ENCODE assay signal across 8 mouse cellular contexts in genomic region chr16:16896015-16896381, GRCm38 (mm10). TPM values are rescaled to one million over a fixed set of nuclear protein-coding genes. Genes with fewer than 3 reads are reported as not detected.
DNase-seq lines count a peak whose midpoint lies in the region; ATAC-seq and TF ChIP-seq lines count a peak whose summit lies in the region.

No protein-coding gene starts in this region.

- no peak; the same call in 1 of the 2 replicates for ATAC-seq in intestine, embryonic 14.5 days (replicated peaks; ENCODE audit: low FRiP score, low TSS enrichment, low read depth)
- no peak for ATAC-seq in intestine, postnatal 0 days
- no peak; the same call in 1 of the 2 replicates for ATAC-seq in hindbrain, postnatal 0 days
- peak; percentile 62 for ATAC-seq in midbrain, postnatal 0 days (ENCODE audit: low FRiP score)

- no peak overlapping the region for H3K9ac ChIP-seq in intestine, embryonic 14.5 days (ENCODE audit: low read length)
- no peak overlapping the region for H3K9ac ChIP-seq in intestine, postnatal 0 days (ENCODE audit: low read depth, low read length)
- H3K9ac ChIP-seq in hindbrain, postnatal 0 days (replicated peaks; ENCODE audit: low read length), result peak overlapping the region; percentile 79; the same call in 1 of the 2 replicates
- H3K9ac ChIP-seq in midbrain, postnatal 0 days (replicated peaks; ENCODE audit: low read length, poor library complexity, severe bottlenecking), result 0 out of 2 replicates have a peak overlapping the region, but pooled peaks have one; percentile 79

- H3K27ac ChIP-seq in intestine, embryonic 14.5 days (ENCODE audit: low read depth), result no peak overlapping the region
- H3K27ac ChIP-seq in intestine, postnatal 0 days (ENCODE audit: low read depth, low read length), result no peak overlapping the region; the same call in 1 of the 2 replicates
- 0 out of 2 replicates have a peak overlapping the region, but pooled peaks have one; percentile 19 for H3K27ac ChIP-seq in brown adipose tissue, adult 24 weeks (replicated peaks; ENCODE audit: low read depth, low read length)
- peak overlapping the region; percentile 84; the same call in 1 of the 2 replicates for H3K27ac ChIP-seq in hindbrain, postnatal 0 days
- peak overlapping the region; percentile 64 for H3K27ac ChIP-seq in midbrain, postnatal 0 days (ENCODE audit: low read depth, low read length)

- no peak for TF ChIP-seq CTCF in intestine, postnatal 0 days (IDR thresholded peaks at IDR 0.05; ENCODE audit: low read depth)
- TF ChIP-seq CTCF in hindbrain, postnatal 0 days (IDR thresholded peaks at IDR 0.05; ENCODE audit: low read depth), result no peak
- TF ChIP-seq CTCF in midbrain, postnatal 0 days (IDR thresholded peaks at IDR 0.05), result no peak

- H3K9me3 ChIP-seq in intestine, embryonic 14.5 days (ENCODE audit: control insufficient read depth, low read length), result no peaks in the 10 kb centered on the region
- H3K9me3 ChIP-seq in intestine, postnatal 0 days (ENCODE audit: control insufficient read depth), result no peaks in the 10 kb centered on the region
- no peaks in the 10 kb centered on the region for H3K9me3 ChIP-seq in hindbrain, postnatal 0 days (ENCODE audit: low read length)
- no peaks in the 10 kb centered on the region for H3K9me3 ChIP-seq in midbrain, postnatal 0 days (ENCODE audit: low read length)

- 27% methylated on average over 4 of the region's 4 CpGs for WGBS in intestine, embryonic 14.5 days
- 26% methylated on average over 4 of the region's 4 CpGs for WGBS in intestine, postnatal 0 days
- WGBS in hindbrain, postnatal 0 days, result 20% methylated on average over 4 of the region's 4 CpGs
- 17% methylated on average over 4 of the region's 4 CpGs for WGBS in midbrain, postnatal 0 days

- H3K36me3 ChIP-seq in intestine, embryonic 14.5 days (ENCODE audit: control insufficient read depth, insufficient read depth, low read length), result peaks cover 28% of the 10 kb centered on the region
- peaks cover 28% of the 10 kb centered on the region for H3K36me3 ChIP-seq in intestine, postnatal 0 days (ENCODE audit: control insufficient read depth, insufficient read depth)
- peaks cover 17% of the 10 kb centered on the region for H3K36me3 ChIP-seq in hindbrain, postnatal 0 days (ENCODE audit: insufficient read depth, low read length)
- peaks cover 19% of the 10 kb centered on the region; the same call in 1 of the 2 replicates for H3K36me3 ChIP-seq in midbrain, postnatal 0 days (ENCODE audit: insufficient read depth, low read length)

- no peaks in the 10 kb centered on the region for H3K27me3 ChIP-seq in intestine, embryonic 14.5 days (replicated peaks; ENCODE audit: control insufficient read depth, insufficient read depth, low read length)
- H3K27me3 ChIP-seq in intestine, postnatal 0 days (replicated peaks; ENCODE audit: control insufficient read depth, insufficient read depth, low read length), result no peaks in the 10 kb centered on the region
- H3K27me3 ChIP-seq in hindbrain, postnatal 0 days (ENCODE audit: insufficient read depth, low read length), result no peaks in the 10 kb centered on the region
- no peaks in the 10 kb centered on the region for H3K27me3 ChIP-seq in midbrain, postnatal 0 days (ENCODE audit: insufficient read depth, low read length)

- no peak for DNase-seq in intestine, embryonic 14.5 days (ENCODE audit: low spot score)
- DNase-seq in hindbrain, postnatal 0 days (ENCODE audit: low spot score), result no peak
- DNase-seq in midbrain, postnatal 0 days (ENCODE audit: low spot score), result no peak
- no peak for DNase-seq in right cerebral cortex, postnatal 25 days
- no peak for DNase-seq in frontal cortex, adult 2 months (ENCODE audit: extremely low spot score in 1 of 2, low spot score in 1 of 2)
- DNase-seq in gastrocnemius, postnatal 4 days (ENCODE audit: low spot score in 2 of 2), result no peak

- peak overlapping the region; percentile 56; the same call in 1 of the 2 replicates for H3K4me3 ChIP-seq in intestine, embryonic 14.5 days (ENCODE audit: low read depth, low read length)
- H3K4me3 ChIP-seq in intestine, postnatal 0 days (ENCODE audit: low read depth, low read length), result no peak overlapping the region
- H3K4me3 ChIP-seq in brown adipose tissue, adult 24 weeks (ENCODE audit: insufficient read depth, low read depth, low read length), result no peak overlapping the region
- H3K4me3 ChIP-seq in hindbrain, postnatal 0 days (ENCODE audit: low read length), result peak overlapping the region; percentile 66; the same call in 1 of the 2 replicates
- H3K4me3 ChIP-seq in midbrain, postnatal 0 days (ENCODE audit: low read depth, low read length), result peak overlapping the region; percentile 62; the same call in 1 of the 2 replicates

- H3K4me2 ChIP-seq in intestine, embryonic 14.5 days (ENCODE audit: low read length), result 0 out of 2 replicates have a peak overlapping the region, but pooled peaks have one; percentile 82
- H3K4me2 ChIP-seq in intestine, postnatal 0 days (replicated peaks; ENCODE audit: low read depth), result no peak overlapping the region; the same call in 1 of the 2 replicates
- peak overlapping the region; percentile 78 for H3K4me2 ChIP-seq in hindbrain, postnatal 0 days (ENCODE audit: low read depth, low read length)
- 0 out of 2 replicates have a peak overlapping the region, but pooled peaks have one; percentile 85 for H3K4me2 ChIP-seq in midbrain, postnatal 0 days (ENCODE audit: low read depth, low read length, poor library complexity, severe bottlenecking)

- H3K4me1 ChIP-seq in intestine, embryonic 14.5 days (replicated peaks; ENCODE audit: control insufficient read depth, insufficient read depth, low read length), result peaks cover 9% of the 10 kb centered on the region
- no peaks in the 10 kb centered on the region; the same call in none of the 2 replicates for H3K4me1 ChIP-seq in intestine, postnatal 0 days (replicated peaks; ENCODE audit: control insufficient read depth, insufficient read depth, low read length)
- H3K4me1 ChIP-seq in brown adipose tissue, adult 24 weeks (ENCODE audit: control insufficient read depth, insufficient read depth, insufficient read length, low read length), result peaks cover 15% of the 10 kb centered on the region
- H3K4me1 ChIP-seq in hindbrain, postnatal 0 days (ENCODE audit: insufficient read depth, low read length), result peaks cover 6% of the 10 kb centered on the region; the same call in 1 of the 2 replicates
- H3K4me1 ChIP-seq in midbrain, postnatal 0 days (ENCODE audit: insufficient read depth, low read length), result peaks cover 7% of the 10 kb centered on the region; the same call in 1 of the 2 replicates

RNA-seq across cellular contexts. Expression of gene Ppm1f, which starts 0.3 kb away (rescaled TPM):
- 16.3 and 19.6 TPM in 2 replicates for polyA plus RNA-seq in intestine, embryonic 14.5 days (2014; fragmentation: Nextera tagmentation; extraction: Ambion mirVana)
- 4.7 and 4.8 TPM in 2 replicates for polyA plus RNA-seq in intestine, postnatal 0 days (2015; fragmentation: Nextera tagmentation; extraction: Ambion mirVana)
- polyA plus RNA-seq in brown adipose tissue, adult 24 weeks (2012; ENCODE audit: insufficient read depth, insufficient read length, missing spikeins), result 10.7 and 12.8 TPM in 2 replicates
- total RNA-seq in hindbrain, postnatal 0 days (2014; rRNA removed), result 32.2 and 37.9 TPM in 2 replicates
- polyA plus RNA-seq in hindbrain, postnatal 0 days (2015; fragmentation: Nextera tagmentation; extraction: Ambion mirVana), result 12.6 and 13.4 TPM in 2 replicates
- 30.0 and 33.0 TPM in 2 replicates for total RNA-seq in midbrain, postnatal 0 days (2014; rRNA removed)
- polyA plus RNA-seq in midbrain, postnatal 0 days (2015; fragmentation: Nextera tagmentation; extraction: Ambion mirVana), result 12.4 and 13.7 TPM in 2 replicates
- 36.1 and 40.4 TPM in 2 replicates for polyA plus RNA-seq in frontal cortex, adult 2 months (2012; rRNA removed)
- 10 to 100 TPM; 28.4 to 28.8 TPM for total RNA-seq in gastrocnemius, postnatal 4 days (2021)

RNA-seq across cellular contexts. Expression of gene Vpreb1, which starts 25.4 kb away (rescaled TPM):
- 1.9 and 2.1 TPM in 2 replicates for polyA plus RNA-seq in intestine, embryonic 14.5 days (2014; fragmentation: Nextera tagmentation; extraction: Ambion mirVana)
- polyA plus RNA-seq in intestine, postnatal 0 days (2015; fragmentation: Nextera tagmentation; extraction: Ambion mirVana), result 0.73 and 1.5 TPM in 2 replicates
- 2.9 TPM in 1 of 2 replicates, not detected in the other for polyA plus RNA-seq in brown adipose tissue, adult 24 weeks (2012; ENCODE audit: insufficient read depth, insufficient read length, missing spikeins)
- not detected in 2 replicates for total RNA-seq in hindbrain, postnatal 0 days (2014; rRNA removed)
- polyA plus RNA-seq in hindbrain, postnatal 0 days (2015; fragmentation: Nextera tagmentation; extraction: Ambion mirVana), result 0.33 and 0.58 TPM in 2 replicates
- not detected in 2 replicates for total RNA-seq in midbrain, postnatal 0 days (2014; rRNA removed)
- 0.52 TPM in 1 of 2 replicates, not detected in the other for polyA plus RNA-seq in midbrain, postnatal 0 days (2015; fragmentation: Nextera tagmentation; extraction: Ambion mirVana)
- 0.58 and 0.63 TPM in 2 replicates for polyA plus RNA-seq in frontal cortex, adult 2 months (2012; rRNA removed)
- total RNA-seq in gastrocnemius, postnatal 4 days (2021), result under 1 TPM in 1 of 2 experiments, not detected in 1; 0.78 TPM

RNA-seq across cellular contexts. Expression of gene Top3b, which starts 25.5 kb away (rescaled TPM):
- 64.0 and 64.3 TPM in 2 replicates for polyA plus RNA-seq in intestine, embryonic 14.5 days (2014; fragmentation: Nextera tagmentation; extraction: Ambion mirVana)
- polyA plus RNA-seq in intestine, postnatal 0 days (2015; fragmentation: Nextera tagmentation; extraction: Ambion mirVana), result 24.3 and 25.1 TPM in 2 replicates
- polyA plus RNA-seq in brown adipose tissue, adult 24 weeks (2012; ENCODE audit: insufficient read depth, insufficient read length, missing spikeins), result 22.0 and 30.5 TPM in 2 replicates
- total RNA-seq in hindbrain, postnatal 0 days (2014; rRNA removed), result 68.4 and 99.6 TPM in 2 replicates
- 70.0 and 73.8 TPM in 2 replicates for polyA plus RNA-seq in hindbrain, postnatal 0 days (2015; fragmentation: Nextera tagmentation; extraction: Ambion mirVana)
- total RNA-seq in midbrain, postnatal 0 days (2014; rRNA removed), result 60.1 and 81.0 TPM in 2 replicates
- 60.9 and 62.7 TPM in 2 replicates for polyA plus RNA-seq in midbrain, postnatal 0 days (2015; fragmentation: Nextera tagmentation; extraction: Ambion mirVana)
- polyA plus RNA-seq in frontal cortex, adult 2 months (2012; rRNA removed), result 86.4 and 88.4 TPM in 2 replicates
- total RNA-seq in gastrocnemius, postnatal 4 days (2021), result 10 to 100 TPM; 42.0 to 47.8 TPM

RNA-seq across cellular contexts. Expression of gene Igll1, which starts 32.2 kb away (rescaled TPM):
- polyA plus RNA-seq in intestine, embryonic 14.5 days (2014; fragmentation: Nextera tagmentation; extraction: Ambion mirVana), result not detected in 2 replicates
- polyA plus RNA-seq in intestine, postnatal 0 days (2015; fragmentation: Nextera tagmentation; extraction: Ambion mirVana), result 0.24 TPM in 1 of 2 replicates, not detected in the other
- not detected in 2 replicates for polyA plus RNA-seq in brown adipose tissue, adult 24 weeks (2012; ENCODE audit: insufficient read depth, insufficient read length, missing spikeins)
- total RNA-seq in hindbrain, postnatal 0 days (2014; rRNA removed), result not detected in 2 replicates
- not detected in 2 replicates for polyA plus RNA-seq in hindbrain, postnatal 0 days (2015; fragmentation: Nextera tagmentation; extraction: Ambion mirVana)
- not detected in 2 replicates for total RNA-seq in midbrain, postnatal 0 days (2014; rRNA removed)
- not detected in 2 replicates for polyA plus RNA-seq in midbrain, postnatal 0 days (2015; fragmentation: Nextera tagmentation; extraction: Ambion mirVana)
- not detected in 2 replicates for polyA plus RNA-seq in frontal cortex, adult 2 months (2012; rRNA removed)
- not detected for total RNA-seq in gastrocnemius, postnatal 4 days (2021)

Comparison
In these comparisons a context has a peak if more than half of its experiments do, and no peak if none do; other contexts are left out.
1. H3K4me3 ChIP-seq: peak in intestine, embryonic 14.5 days (single experiment), hindbrain, postnatal 0 days (single experiment) and midbrain, postnatal 0 days (single experiment); none in intestine, postnatal 0 days (single experiment) and brown adipose tissue, adult 24 weeks (single experiment).
2. H3K27ac ChIP-seq: peak in brown adipose tissue, adult 24 weeks (single experiment), hindbrain, postnatal 0 days (single experiment) and midbrain, postnatal 0 days (single experiment); none in intestine, embryonic 14.5 days (single experiment) and intestine, postnatal 0 days (single experiment).
3. H3K9ac ChIP-seq: peak in hindbrain, postnatal 0 days (single experiment) and midbrain, postnatal 0 days (single experiment); none in intestine, embryonic 14.5 days (single experiment) and intestine, postnatal 0 days (single experiment).